Mouse (Mus musculus): ENCODE measurements at regions not wholly inside any gene's neighbourhood (a gene's known extent, or its start where the extent isn't known, plus 50 kb on each side); places are given as distances from the start of the nearest gene placed in this dataset.

- Histone ChIP-seq H3K4me1 (peaks cover 13% of the 10 kb centered on the region), H3K27ac (no peak overlapping the region), H3K36me3 (no peaks in the 10 kb centered on the region), H3K27me3 (no peaks in the 10 kb centered on the region), H3K4me2 (no peak overlapping the region), H3K9ac (no peak overlapping the region), H3K9me3 (no peaks in the 10 kb centered on the region), H3K4me3 (no peak overlapping the region)
- WGBS = 85% methylated on average over 6 of the region's 6 CpGs
- ATAC-seq (ENCODE audit: borderline replicate concordance, extremely low read depth, low FRiP score, low TSS enrichment) = no peak
These were observed 109.6 kb downstream of the 1810010D01Rik start for GRCm38 (mm10) chr7:145098335-145098734.

DNA sequence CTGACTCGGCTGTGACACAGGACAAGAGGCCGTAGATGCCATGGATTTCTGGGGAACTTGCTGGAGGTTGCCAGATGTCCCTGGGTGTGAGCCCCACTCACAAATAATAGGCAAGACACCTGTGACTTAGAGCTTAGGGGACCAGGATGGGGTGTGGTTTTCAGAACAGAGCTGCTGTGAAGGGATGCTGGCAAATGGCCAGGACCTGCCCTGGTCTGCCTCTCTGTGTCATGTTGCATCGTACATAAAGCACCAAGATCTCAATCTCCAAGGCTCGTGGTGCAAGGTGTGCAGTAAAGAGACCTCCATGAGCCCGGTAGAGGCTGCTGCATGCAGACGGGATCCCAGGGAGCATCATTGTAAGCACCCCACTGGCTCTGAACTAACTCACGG lies 113.8 kb downstream of the 1810010D01Rik start:
- Histone ChIP-seq H3K9me3 (no peaks in the 10 kb centered on the region), H3K36me3 (no peaks in the 10 kb centered on the region), H3K4me2 (no peak overlapping the region), H3K9ac (no peak overlapping the region), H3K27ac (no peak overlapping the region), H3K4me1 (no peaks in the 10 kb centered on the region), H3K4me3 (no peak overlapping the region), H3K27me3 (no peaks in the 10 kb centered on the region)
- no peak for ATAC-seq (ENCODE audit: borderline replicate concordance, extremely low read depth, low FRiP score, low TSS enrichment)
- 59% methylated on average over 7 of the region's 7 CpGs for WGBS

GRCm38 (mm10) chr7:145093417-145094133 lies 114.3 kb downstream of the 1810010D01Rik start:
- Histone ChIP-seq H3K4me2 (no peak overlapping the region), H3K27ac (no peak overlapping the region), H3K4me1 (no peaks in the 10 kb centered on the region), H3K36me3 (no peaks in the 10 kb centered on the region), H3K9ac (no peak overlapping the region), H3K4me3 (no peak overlapping the region), H3K9me3 (no peaks in the 10 kb centered on the region), H3K27me3 (no peaks in the 10 kb centered on the region)
- 63% methylated on average over 3 of the region's 3 CpGs for WGBS
- ATAC-seq (ENCODE audit: borderline replicate concordance, extremely low read depth, low FRiP score, low TSS enrichment) = no peak

DNA sequence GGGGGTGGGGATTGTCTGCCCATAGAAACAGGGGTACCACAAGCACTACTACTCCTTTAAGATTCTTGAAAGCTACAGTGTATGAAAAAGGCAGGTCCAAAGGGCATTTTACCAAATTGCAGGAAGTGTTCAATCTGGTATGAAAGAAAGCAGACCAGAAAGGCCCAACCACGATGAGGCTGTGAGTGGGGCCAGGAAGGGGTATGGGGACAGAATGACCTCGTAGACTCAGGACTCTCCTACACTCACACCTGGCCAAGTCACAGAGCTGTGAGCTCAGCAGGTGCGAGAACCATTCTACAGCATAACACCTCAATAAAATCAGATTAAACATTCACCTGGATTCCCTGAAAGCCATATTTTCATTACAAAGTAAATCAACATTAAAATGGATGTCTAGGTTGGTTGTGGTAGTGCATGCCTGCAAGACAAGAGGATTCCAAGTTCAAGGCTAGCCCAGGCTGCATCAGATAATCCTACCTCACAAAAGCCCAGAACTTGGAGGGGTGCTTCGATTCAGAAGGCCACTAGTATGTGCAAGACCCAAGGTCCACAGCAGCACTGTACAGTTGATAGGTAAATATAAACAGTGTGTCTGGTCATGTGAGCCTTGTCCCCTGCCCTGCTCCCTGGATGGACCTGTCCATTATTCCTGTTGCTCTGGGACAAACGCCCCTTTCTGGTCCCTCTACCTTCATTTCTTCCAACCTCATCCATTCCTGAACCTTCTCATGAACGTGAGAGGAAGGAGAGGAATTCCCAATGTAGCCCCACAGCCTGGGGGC lies 115.3 kb downstream of the 1810010D01Rik start:
- Histone ChIP-seq H3K9me3 (no peaks in the 10 kb centered on the region), H3K36me3 (no peaks in the 10 kb centered on the region), H3K27ac (no peak overlapping the region), H3K4me2 (no peak overlapping the region), H3K27me3 (no peaks in the 10 kb centered on the region), H3K4me3 (no peak overlapping the region), H3K4me1 (no peaks in the 10 kb centered on the region), H3K9ac (no peak overlapping the region)
- no peak for ATAC-seq (ENCODE audit: borderline replicate concordance, extremely low read depth, low FRiP score, low TSS enrichment)
- 71% methylated on average over 6 of the region's 6 CpGs for WGBS

DNA sequence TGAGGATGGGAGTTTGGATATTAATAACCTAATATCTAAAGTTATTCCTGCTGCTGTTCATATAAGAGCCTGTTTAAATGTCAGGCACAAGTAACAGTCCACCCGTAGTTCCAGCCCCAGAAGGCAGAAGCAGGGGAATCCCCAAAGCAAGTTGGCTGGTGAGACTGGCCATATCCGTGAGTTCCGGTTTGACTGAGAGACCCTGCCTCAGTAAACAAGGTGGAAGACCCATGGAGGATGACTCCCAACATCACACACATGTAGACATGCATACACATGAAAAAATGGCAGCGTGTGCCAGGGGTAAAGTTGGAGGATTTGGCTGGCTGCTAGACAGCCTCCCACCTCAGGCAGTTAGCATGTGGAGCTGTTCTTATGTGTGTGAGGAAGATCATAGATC lies 117.1 kb downstream of the 1810010D01Rik start:
- Histone ChIP-seq H3K36me3 (no peaks in the 10 kb centered on the region), H3K9me3 (no peaks in the 10 kb centered on the region), H3K27ac (no peak overlapping the region), H3K27me3 (no peaks in the 10 kb centered on the region), H3K4me1 (no peaks in the 10 kb centered on the region), H3K9ac (no peak overlapping the region), H3K4me2 (no peak overlapping the region), H3K4me3 (no peak overlapping the region)
- no peak for ATAC-seq (ENCODE audit: borderline replicate concordance, extremely low read depth, low FRiP score, low TSS enrichment)
- 73% methylated on average over 4 of the region's 4 CpGs for WGBS

- WGBS = 68% methylated on average over 3 of the region's 3 CpGs
These were observed 118.6 kb downstream of the 1810010D01Rik start for GRCm38 (mm10) chr7:145089315-145089721.

GRCm38 (mm10) chr7:145088655-145089054 lies 119.3 kb downstream of the 1810010D01Rik start:
- no peaks in the 10 kb centered on the region for H3K4me1 ChIP-seq
- no peak overlapping the region for H3K9ac ChIP-seq
- H3K4me2 ChIP-seq = no peak overlapping the region
- 86% methylated on average over 3 of the region's 3 CpGs for WGBS
- H3K4me3 ChIP-seq = no peak overlapping the region
- no peaks in the 10 kb centered on the region for H3K9me3 ChIP-seq
- no peak overlapping the region for H3K27ac ChIP-seq
- H3K27me3 ChIP-seq = no peaks in the 10 kb centered on the region
- ATAC-seq (ENCODE audit: borderline replicate concordance, extremely low read depth, low FRiP score, low TSS enrichment) = no peak
- H3K36me3 ChIP-seq = no peaks in the 10 kb centered on the region

More at GRCm38 (mm10) chr7:145089315-145089721, 118.6 kb downstream of the 1810010D01Rik start:
- H3K27ac ChIP-seq = no peak overlapping the region
- H3K9ac ChIP-seq = no peak overlapping the region
- H3K4me3 ChIP-seq = no peak overlapping the region
- no peaks in the 10 kb centered on the region for H3K27me3 ChIP-seq
- H3K4me1 ChIP-seq = no peaks in the 10 kb centered on the region
- H3K9me3 ChIP-seq = no peaks in the 10 kb centered on the region
- no peak for ATAC-seq (ENCODE audit: borderline replicate concordance, extremely low read depth, low FRiP score, low TSS enrichment)
- no peaks in the 10 kb centered on the region for H3K36me3 ChIP-seq
- H3K4me2 ChIP-seq = no peak overlapping the region

DNA sequence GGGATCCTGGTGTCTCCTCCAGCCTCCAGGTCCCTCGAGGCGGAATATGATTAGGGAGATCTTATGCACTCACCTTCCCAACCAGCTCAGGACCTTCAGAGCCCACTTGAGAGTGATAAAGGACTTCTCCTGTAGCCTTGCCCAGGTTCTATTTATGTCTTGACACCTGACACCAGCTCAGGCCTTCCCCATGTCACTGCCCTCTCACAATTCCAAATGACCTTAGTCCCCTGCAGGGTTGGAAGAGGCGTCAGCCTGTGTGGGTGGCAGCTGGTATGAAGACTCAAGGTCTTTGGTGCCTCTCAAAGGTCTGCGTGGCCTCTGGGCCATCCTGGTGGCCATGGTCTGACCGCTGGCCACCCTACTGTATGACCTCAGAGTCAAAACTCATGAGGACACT lies 120.1 kb downstream of the 1810010D01Rik start:
- H3K27me3 ChIP-seq = no peaks in the 10 kb centered on the region
- no peak overlapping the region for H3K27ac ChIP-seq
- ATAC-seq (ENCODE audit: borderline replicate concordance, extremely low read depth, low FRiP score, low TSS enrichment) = peak; percentile 31; the same call in 1 of the 2 replicates

DNA sequence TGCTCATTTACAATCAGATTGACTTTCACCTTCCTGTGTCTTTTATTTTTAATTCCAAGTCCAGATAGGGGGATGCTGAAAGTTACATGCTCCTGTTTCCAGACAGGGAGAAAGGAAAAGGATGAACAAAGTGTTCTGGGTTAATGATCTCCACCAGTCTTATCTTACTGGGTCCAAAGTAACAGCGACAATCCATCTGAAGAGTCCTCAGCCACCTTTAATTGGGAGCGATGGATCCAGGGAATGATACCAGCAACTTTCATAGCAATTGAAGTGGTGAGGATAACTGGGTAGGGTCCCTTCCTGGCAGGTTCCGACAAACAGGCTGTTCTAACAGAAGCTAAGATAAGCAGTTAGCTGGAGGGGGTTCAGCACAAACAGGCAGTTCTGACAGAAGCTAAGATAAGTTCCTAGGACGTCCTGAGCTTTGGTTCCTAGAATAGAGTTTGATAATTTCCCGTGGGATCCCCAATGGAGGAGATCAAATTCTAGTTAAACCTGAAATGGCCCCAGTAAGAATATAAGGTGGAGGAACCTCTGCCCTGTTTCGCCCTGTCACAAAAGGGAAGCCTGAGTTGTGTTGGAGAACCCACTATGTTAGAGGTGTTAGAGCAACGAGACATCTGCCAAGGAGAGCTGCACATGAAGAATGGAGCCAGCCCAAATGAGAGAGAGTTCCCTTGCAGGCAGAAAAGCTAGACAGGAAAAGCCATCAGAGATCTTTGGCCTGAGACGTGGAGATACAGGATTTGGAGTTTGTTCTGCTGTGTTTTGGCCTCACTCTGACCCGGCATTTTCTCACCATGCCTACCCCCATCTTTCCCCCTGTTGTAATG lies 124.8 kb downstream of the 1810010D01Rik start:
- Histone ChIP-seq H3K27me3 (no peaks in the 10 kb centered on the region), H3K9ac (no peak overlapping the region), H3K4me2 (no peak overlapping the region), H3K36me3 (no peaks in the 10 kb centered on the region), H3K27ac (no peak overlapping the region), H3K4me3 (no peak overlapping the region), H3K4me1 (no peaks in the 10 kb centered on the region), H3K9me3 (no peaks in the 10 kb centered on the region)
- 47% methylated on average over 9 of the region's 9 CpGs for WGBS
- no peak for ATAC-seq (ENCODE audit: borderline replicate concordance, extremely low read depth, low FRiP score, low TSS enrichment)

More for the DNA sequence above, 120.1 kb downstream of the 1810010D01Rik start:
- no peak overlapping the region for H3K4me2 ChIP-seq
- no peaks in the 10 kb centered on the region for H3K36me3 ChIP-seq
- H3K4me1 ChIP-seq = no peaks in the 10 kb centered on the region
- H3K4me3 ChIP-seq = no peak overlapping the region
- 69% methylated on average over 5 of the region's 5 CpGs for WGBS
- H3K9me3 ChIP-seq = no peaks in the 10 kb centered on the region
- no peak overlapping the region for H3K9ac ChIP-seq

GRCm38 (mm10) chr7:145071996-145072790 lies 132.5 kb upstream of the Ccnd1 start:
- ATAC-seq (ENCODE audit: borderline replicate concordance, extremely low read depth, low FRiP score, low TSS enrichment) = no peak
- Histone ChIP-seq H3K36me3 (no peaks in the 10 kb centered on the region), H3K27me3 (no peaks in the 10 kb centered on the region), H3K27ac (no peak overlapping the region), H3K9ac (no peak overlapping the region), H3K4me1 (no peaks in the 10 kb centered on the region), H3K4me3 (no peak overlapping the region), H3K4me2 (no peak overlapping the region), H3K9me3 (no peaks in the 10 kb centered on the region)
- 78% methylated on average over 5 of the region's 5 CpGs for WGBS

GRCm38 (mm10) chr7:145071533-145071932 lies 131.8 kb upstream of the Ccnd1 start:
- Histone ChIP-seq H3K9me3 (no peaks in the 10 kb centered on the region), H3K27me3 (no peaks in the 10 kb centered on the region), H3K36me3 (no peaks in the 10 kb centered on the region), H3K27ac (no peak overlapping the region), H3K4me3 (no peak overlapping the region), H3K4me2 (no peak overlapping the region), H3K9ac (no peak overlapping the region), H3K4me1 (no peaks in the 10 kb centered on the region)
- 57% methylated on average over 2 of the region's 2 CpGs for WGBS
- ATAC-seq (ENCODE audit: borderline replicate concordance, extremely low read depth, low FRiP score, low TSS enrichment) = no peak
